Mouse (Mus musculus) forelimb bud, embryonic 11.5 days (tissue): ENCODE results near the gene Shisal1.

Experiments used
- DNase-seq: peaks from one replicate; pipeline ENCODE4 v3.0.0-alpha.2; 2012; ENCODE audit warnings: low read depth, low spot score

Gene Shisal1

DNA sequence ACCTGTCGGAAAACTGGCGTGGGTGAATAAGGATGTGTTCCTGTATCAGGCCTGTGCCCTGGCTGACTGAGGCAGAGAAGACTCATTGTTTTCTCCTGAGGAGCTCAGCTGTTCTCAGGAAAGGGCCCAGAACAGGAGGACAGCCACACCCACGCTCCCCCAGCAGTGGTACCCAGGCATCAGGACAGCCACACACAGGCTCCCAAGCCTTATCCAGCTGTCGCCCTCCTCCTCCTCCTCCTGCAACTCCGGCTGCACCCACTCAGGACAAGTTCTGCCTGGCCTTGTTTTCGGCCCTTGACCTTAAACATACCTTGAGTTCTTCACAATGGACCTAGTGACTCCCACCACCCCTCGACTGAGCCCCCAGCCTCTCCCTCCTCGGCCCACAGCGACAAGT is 68.2 kb downstream of the Shisal1 start:
- DNase-seq = no peak

DNA sequence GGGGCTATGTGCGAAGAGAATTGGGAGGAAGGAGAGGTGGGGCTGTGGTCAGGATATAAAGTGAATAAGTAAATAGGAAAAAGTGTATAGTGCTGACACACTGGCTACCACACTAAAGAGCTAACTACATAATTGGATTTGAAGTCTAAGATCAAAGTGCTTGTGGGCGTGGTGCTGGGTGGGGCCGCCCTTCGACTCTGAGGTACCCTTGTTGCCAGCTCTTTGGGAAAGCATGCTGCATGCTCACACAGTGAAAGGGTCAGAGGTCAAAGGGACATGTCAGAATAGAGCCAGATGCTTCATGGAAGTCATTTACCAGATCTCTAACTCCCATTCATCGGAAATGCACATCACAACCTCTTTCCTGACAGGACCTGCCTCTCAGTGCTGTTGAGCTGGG is 74.1 kb downstream of the Shisal1 start:
- no peak for DNase-seq

DNA sequence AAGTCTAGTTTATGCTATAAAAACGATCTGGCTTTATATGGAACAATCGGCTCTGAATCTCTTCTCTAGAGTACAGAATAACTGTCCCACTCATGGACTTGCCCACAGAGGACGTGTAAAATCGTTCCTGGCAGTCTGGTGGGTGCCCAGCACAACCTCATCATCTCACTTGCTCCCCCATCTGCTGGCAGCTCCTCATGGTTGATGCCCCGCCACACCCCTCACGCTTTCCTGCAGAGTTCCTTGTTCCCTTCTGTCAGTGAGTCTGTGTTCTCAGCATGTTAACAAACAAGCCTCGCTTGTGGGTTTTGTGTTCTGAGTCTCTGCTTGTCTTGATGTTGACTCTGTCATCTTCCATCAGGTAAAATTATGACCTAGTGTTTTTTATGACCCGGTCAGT is 79.5 kb downstream of the Shisal1 start:
- no peak for DNase-seq

DNA sequence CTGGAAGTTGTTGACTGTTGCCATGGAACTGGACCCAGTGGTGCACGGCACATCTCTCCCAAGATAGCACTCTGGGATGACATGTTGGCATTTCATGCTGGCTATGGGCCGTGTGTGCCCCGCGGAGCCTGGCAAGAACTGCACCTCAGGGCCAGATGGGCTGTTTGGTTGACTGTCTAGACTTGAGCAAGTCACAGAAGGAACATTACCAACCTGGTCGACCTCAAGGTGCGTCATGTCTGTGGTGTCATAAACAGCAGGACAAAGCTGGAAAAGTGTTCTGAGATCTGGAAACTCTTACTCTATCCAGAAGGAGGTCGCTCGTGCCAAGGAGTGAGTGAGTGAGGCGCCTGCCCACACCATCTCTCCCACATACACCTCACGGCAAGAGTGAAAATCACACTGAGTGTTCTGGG is 80.3 kb downstream of the Shisal1 start:
- no peak for DNase-seq

DNA sequence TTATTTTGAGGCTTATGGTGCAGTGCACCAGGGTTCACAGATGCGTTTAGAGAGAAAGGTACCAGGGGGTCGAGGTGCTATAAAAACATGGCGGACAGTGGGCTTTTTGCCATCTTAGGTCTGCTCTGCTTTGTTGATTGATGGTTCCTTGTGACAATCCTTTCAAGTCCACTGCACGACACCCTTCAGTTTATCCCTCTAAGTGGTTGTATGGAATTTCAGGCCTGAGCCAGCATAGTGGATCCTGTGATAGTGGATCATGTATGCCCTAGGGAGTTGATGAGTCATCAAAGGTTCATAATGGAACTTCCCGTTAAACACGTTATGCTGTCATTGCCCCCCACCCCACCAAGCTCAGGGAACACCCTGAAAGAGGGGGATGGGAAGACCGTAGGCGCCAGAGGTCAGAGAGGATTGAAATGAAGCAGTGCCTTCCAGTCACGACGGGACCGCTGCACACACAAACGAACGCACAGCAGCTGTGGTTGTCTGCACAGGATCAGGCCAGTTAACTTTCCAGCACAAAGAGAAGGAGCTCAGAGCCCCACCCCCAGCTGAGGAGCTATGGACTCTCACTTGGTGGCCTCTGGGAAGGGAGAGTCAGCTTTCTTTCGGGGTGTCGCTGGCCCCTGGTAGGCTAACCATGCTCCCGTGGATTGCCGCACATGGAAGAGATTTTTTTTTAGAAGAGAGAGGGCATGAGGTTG is 81.1 kb downstream of the Shisal1 start:
- no peak for DNase-seq

DNA sequence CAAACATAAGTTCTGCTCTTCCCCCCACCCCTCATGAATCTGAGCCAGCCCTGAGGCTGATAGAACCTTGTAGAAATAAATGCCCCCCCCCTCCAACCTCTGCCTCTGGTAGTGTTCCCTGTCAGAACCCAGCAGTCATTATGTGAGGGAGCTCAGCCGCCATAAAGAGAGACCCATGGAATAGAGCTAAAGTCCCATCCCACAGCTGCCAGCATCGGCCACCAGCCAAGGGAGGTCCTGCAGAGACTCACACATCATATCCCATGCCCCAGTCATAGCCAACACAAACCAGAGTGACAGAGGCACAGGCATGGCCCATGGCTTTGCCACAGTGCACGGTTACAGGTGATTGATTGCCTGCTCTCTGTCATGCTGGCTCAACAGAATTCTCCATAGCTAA is 82.2 kb downstream of the Shisal1 start:
- no peak for DNase-seq

DNA sequence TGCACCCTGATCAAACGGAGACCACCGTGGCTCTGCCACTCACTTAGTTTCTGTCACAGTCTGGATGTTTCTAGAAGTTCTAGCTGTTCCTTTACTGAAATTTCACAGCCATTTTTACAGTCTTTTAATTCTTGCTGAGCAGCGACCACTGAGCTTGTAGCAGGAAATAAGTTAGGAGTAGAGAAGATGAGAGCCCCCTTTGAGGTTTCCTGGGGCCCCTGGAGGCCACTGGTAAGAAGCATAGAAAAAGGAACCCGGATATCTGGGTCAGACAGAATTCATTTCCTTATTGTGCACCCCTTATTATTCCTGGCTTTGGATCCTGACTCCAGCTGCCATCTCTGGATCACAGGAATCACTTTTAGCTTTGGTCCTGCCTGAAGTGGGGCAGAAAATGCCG is 91.8 kb downstream of the Shisal1 start:
- no peak for DNase-seq

DNA sequence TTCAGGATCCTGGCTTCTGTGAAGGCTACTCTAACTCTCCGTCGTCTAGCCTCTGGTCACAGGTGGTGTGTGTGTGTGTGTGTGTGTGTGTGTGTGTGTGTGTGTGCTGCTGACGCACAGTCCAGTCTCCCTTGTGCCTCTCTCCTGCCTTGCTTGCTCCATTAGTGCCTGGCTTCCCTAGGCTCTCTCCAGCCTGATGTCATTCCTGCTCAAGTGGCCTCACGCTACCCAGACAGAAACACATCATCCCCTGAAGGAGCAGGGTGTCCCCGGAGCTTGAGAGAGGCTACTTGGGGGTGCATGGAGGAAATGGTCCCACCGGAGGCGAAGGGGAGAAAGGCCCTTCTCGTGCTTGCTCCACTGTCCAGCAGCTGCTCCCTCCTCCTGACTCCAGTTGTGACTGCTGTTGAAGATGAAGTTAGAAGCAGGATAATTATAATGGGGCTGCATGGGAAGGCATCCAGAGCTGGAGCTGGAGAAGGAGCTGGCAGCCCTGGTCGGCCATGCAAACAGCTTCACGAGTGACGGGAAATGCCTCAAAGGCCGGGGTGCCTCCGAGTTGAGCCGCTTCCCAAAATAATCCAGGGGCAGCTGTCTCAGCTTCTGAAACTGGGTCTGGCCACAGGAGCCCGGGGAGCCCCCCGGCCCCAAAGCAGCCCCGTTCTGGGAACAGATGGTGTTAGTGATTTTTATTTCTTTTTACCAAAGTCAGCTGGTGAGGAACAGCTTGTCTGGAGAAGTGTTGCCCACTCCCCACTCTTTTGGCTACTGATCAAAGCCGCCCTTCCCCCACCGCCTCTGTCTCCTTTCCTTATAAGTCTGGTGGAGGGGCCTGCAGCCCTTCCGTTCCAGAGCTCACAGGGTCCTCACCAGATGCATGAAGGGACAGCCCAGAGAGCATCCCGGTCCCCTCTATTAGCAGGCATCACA is 94.7 kb downstream of the Shisal1 start:
- DNase-seq = peak; percentile 17

DNA sequence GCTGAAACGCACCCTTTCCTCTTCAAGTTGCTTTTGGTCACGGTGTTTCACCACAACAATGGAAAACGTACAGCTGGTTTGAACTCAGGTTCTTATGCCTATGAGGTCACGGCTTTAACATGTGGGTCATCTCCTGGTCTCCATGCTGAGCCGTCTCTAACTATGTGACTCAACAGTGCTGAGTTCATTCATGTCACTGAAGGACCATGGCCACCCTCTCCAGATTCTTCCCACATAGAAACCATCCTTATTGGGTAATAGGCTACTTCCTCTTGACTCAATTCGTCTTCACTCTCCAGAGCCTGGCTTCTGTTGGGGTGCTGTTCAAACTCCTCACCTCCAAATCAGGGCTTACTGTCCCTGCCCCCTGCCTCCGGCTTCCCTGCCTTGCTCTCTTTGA is 95.6 kb downstream of the Shisal1 start:
- no peak for DNase-seq

DNA sequence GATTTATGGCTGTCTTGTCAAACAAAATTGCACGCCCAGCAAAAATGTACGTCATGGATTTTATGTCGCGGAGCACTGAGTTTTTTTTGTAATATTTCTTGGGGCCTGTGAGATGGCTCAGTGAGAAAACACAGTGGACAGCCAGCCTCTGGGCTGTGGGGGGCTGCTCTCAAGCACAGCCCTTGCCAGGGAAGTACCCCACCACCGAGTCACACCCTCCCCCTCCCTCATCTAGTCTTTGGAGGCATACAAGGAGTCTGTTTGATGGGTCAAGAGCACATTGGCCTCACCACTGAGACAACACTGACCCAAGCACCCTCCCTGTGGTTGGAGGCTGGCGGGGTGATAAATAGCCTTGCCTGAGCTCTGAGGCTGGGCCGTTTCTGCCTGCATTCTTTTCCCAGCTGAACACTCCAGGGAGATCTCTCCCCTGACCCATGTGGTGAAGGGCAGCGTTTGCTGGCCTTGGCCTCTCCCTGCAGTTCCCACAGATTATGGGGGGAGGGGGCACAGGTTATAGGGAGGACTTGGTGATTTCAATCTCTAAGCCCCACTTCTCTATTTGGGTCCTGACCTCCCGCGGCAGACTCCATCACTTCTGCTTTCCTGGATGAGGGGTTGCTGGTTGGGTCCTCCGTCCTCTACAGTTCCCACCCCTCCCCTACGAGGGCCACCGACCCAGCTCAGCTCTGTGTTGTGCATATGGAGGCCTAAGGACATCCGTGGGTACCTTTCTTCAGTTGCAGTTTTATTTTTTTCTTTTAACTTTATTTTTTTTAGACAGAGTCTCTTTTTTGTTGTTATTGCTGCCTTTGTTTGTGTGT is 96.8 kb downstream of the Shisal1 start:
- no peak for DNase-seq

DNA sequence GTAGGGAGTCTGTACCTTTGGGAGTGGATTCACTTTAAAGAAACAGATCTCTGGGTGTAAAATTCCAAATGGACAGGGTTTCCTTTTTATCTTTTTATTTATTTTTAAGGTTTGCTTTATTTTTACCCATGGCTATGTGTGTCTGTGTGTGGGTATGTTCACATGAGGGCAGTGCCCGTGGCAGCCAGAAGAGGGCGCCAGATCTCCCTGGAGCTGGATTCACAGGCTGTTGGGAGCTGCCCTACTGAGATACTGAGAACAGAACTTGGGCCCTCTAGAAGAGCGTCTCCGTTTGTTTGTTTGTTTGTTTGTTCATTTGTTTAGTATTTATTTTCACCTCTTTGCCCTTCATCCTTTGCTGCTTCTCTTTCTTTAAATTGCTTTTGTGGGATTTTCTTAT is 98.1 kb downstream of the Shisal1 start:
- DNase-seq = no peak

DNA sequence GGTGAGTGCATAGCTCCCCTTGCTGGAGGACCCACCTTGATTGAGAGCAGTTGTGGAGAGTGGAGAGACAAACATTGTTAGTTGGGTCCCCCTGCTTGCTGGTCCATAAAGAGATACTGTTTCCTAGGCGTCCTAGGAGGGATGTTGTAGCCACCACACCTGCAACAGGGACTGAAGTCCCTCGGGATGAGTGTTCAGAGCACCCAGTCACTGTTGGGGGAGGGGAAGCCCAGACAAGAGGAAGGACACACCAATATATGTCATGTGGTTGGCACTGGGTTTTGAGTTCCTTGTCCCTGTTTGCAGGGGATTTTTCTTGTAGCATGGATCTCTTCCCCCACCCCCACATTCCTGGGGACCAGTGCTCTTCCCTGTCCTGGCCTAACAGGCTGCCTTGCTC is 106.0 kb downstream of the Shisal1 start:
- DNase-seq = no peak

DNA sequence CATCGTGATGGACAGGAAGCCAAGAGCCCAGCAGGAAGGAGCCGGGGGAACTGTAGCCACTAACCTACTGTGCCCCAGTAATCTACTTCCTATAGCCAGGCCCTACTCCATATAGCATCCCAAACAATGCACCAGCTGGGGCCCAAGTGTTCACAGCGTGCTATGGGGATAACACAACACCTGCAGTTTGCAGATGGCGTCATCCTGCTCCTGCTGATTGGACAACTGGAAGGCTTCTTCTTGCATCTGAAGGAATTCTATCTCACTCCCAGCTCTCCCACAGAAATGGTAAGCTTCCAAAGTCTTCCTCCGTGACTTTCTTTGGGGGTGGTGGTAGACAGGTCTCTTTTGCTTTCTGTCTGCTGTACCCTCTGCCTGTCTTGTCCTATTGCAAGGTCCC is 109.3 kb downstream of the Shisal1 start:
- DNase-seq = no peak

DNA sequence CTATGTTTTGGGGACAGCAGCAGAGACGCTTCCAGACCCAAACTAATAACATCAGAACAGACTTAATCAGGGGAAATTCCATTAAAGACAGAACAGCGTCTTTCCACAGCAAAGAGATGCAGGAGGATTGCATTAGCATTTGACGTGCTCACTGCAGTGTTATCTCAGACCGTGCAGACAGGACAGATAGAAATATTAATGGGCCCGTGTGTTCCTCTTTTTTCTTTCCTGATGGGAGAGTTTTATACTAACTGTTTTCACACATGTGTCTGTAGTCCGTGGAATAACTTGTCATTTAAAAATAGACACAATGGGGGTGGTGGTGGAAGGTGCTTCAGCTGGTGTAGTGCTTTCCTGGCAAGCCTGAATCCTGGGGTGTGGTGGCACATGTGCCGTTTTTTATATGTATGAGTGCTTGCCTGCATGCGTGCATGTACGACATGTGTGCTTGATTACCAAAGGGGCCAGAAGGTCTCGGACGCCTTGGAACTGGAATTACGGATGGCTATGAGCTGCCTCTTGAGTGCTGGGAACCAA is 110.5 kb downstream of the Shisal1 start:
- peak; percentile 18 for DNase-seq

DNA sequence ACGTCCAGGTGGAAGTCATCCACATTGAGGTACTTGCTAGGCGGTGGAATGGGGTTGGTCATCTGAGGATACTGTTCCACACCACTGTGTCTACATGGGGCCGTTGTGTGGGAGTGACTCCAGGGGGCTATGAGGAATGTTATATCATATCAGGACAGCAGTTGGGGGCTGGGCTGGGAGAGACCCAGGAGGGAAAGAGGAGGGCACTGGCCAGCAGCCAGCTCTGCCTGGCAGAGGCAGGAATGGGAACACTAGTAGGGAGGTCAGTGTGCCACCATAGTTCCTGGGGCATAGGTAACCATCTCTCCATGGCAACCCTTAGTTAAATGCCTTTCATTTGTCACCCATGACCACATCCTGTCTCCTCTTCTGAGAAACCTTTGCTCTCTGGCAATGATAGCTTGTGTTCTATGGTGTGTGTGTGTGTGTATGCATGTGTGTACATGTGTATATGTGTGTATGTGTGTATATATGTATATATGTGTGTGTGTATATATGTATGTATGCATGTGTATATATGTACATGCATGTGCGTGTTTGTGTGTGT is 115.8 kb downstream of the Shisal1 start:
- DNase-seq = no peak

DNA sequence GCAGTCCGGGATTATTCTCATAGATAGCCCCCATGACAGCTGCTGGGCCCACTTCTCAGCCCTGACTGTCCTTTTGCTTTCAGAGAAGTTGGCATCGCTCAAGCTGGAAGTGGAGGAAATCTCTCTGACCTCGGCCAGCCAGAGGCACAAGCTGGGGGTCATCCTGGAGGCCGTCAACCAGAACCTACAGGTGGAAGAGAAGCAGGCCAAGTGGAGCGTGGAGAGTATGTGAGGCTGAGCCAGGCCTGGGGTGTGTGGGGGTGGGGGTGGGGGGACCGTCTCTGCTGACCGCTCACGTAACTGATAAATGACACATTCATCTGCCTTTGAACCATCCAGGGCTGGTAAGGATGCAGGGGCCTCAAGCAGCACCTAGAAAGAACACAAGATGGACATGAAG is 117.0 kb downstream of the Shisal1 start:
- DNase-seq = no peak
